Mouse (Mus musculus) liver, embryonic 16.5 days (tissue): ENCODE data around the gene Grin2b. TPM values are rescaled to one million over a fixed set of nuclear protein-coding genes. Genes with fewer than 3 reads are reported as not detected.

Source experiments
- ATAC-seq: fragments of 200-750 bp; cut with Nextera tagmentation; 2 replicates; pipeline ENCODE4 v1.8.0; 2017; ENCODE audit warnings: low read depth, mild to moderate bottlenecking, moderate number of reproducible peaks, moderate library complexity
- H3K27ac ChIP-seq: fragments of 300-500 bp; sonication (generic); 2 replicates; pipeline ENCODE4 v1.5.1; 2014; ENCODE audit warnings: mild to moderate bottlenecking, low read length
- H3K27me3 ChIP-seq: fragments of 300-500 bp; sonication (generic); 2 replicates; pipeline ENCODE4 v1.6.1; 2014; ENCODE audit warnings: low read depth, low read length, mixed read lengths; ENCODE audit not compliant: control insufficient read depth, insufficient read depth
- H3K36me3 ChIP-seq: fragments of 300-500 bp; sonication (generic); 2 replicates; pipeline ENCODE4 v1.6.1; 2014; ENCODE audit warnings: mild to moderate bottlenecking; ENCODE audit not compliant: control insufficient read depth, insufficient read depth
- H3K4me1 ChIP-seq: fragments of 300-500 bp; sonication (generic); 2 replicates; pipeline ENCODE4 v1.6.1; 2014; ENCODE audit warnings: low read depth, low read length, mixed read lengths; ENCODE audit not compliant: control insufficient read depth
- H3K4me2 ChIP-seq: fragments of 300-500 bp; sonication (generic); 2 replicates; pipeline ENCODE4 v1.6.1; 2014; ENCODE audit warnings: low read depth, low read length, mixed read lengths
- H3K4me3 ChIP-seq: fragments of 300-500 bp; sonication (generic); 2 replicates; pipeline ENCODE4 v1.5.1; 2014; ENCODE audit warnings: low read depth, mild to moderate bottlenecking, low read length
- H3K9ac ChIP-seq: fragments of 300-500 bp; sonication (generic); 2 replicates; pipeline ENCODE4 v1.6.1; 2014; ENCODE audit warnings: low read depth, low read length
- H3K9me3 ChIP-seq: fragments of 300-500 bp; sonication (generic); replicated peaks from 2 replicates; pipeline ENCODE4 v1.6.1; 2016; ENCODE audit warnings: low read length; ENCODE audit not compliant: control insufficient read depth
- WGBS: fragments of 180-500 bp; shearing (Covaris S2); extraction: QIAGEN DNeasy Blood & Tissue Kit; methylation state at CpG from one replicate; pipeline ENCODE4 v1.1.7; 2014; ENCODE audit not compliant: insufficient replicate concordance; 5-methylcytosine and 5-hydroxymethylcytosine counted together
- polyA plus RNA-seq: library from polyadenylated mRNA; unstranded; fragments of >200 nt; fragmentation: Nextera tagmentation; extraction: Ambion mirVana; gene quantifications from 2 replicates; pipeline ENCODE4 v1.2.1, GENCODE M21; 2015

The Grin2b gene
- polyA plus RNA-seq, 1 experiment from 2014 or later = not detected

DNA sequence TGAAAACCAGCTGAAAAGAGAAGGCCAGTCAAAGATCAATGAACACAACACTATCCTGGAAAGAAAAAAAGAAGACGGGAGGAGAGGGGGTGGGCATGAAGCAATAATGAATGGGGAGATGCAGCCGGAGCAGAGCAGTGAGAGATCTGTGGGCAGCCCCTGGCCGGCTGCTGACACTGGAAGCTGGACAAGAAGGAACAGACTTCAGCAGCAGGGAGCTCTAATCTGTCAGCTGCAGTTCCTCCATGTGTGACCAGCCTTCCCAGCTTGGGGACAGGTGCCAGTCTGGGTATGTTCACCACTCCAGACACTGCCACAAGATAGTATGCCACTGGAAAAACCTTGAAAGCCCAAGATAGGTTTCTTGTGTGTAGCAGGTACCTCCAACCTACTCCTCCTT is 261.2 kb downstream of the Grin2b start:
- no peaks in the 10 kb centered on the region for H3K36me3 ChIP-seq
- no peak overlapping the region for H3K9ac ChIP-seq
- ATAC-seq = no peak
- H3K4me2 ChIP-seq = no peak overlapping the region
- H3K9me3 ChIP-seq = no peaks in the 10 kb centered on the region
- WGBS = 56% methylated on average over 3 of the region's 3 CpGs
- no peaks in the 10 kb centered on the region for H3K27me3 ChIP-seq
- no peaks in the 10 kb centered on the region for H3K4me1 ChIP-seq
- H3K27ac ChIP-seq = no peak overlapping the region
- no peak overlapping the region for H3K4me3 ChIP-seq

DNA sequence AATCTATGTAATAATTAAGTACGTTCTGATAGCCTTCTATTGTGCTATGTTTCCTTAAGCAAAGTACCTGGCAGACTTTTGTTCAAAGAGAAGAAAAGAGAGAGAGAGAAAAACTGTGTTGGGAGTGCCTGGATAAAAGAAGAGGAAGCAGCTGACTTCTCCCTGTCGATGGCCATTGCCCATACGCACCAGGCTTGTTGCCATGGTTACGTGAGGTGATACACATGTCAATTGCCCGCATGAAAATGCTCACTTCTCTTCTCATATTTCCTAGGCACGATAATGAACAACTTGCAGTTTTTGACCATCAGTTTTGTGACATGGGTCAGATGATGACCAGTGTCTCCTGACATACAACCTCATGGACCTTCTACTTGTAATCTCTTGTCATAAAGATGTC is 262.2 kb downstream of the Grin2b start:
- no peak for ATAC-seq
- WGBS = 60% methylated on average over 6 of the region's 6 CpGs
- no peak overlapping the region for H3K4me2 ChIP-seq

DNA sequence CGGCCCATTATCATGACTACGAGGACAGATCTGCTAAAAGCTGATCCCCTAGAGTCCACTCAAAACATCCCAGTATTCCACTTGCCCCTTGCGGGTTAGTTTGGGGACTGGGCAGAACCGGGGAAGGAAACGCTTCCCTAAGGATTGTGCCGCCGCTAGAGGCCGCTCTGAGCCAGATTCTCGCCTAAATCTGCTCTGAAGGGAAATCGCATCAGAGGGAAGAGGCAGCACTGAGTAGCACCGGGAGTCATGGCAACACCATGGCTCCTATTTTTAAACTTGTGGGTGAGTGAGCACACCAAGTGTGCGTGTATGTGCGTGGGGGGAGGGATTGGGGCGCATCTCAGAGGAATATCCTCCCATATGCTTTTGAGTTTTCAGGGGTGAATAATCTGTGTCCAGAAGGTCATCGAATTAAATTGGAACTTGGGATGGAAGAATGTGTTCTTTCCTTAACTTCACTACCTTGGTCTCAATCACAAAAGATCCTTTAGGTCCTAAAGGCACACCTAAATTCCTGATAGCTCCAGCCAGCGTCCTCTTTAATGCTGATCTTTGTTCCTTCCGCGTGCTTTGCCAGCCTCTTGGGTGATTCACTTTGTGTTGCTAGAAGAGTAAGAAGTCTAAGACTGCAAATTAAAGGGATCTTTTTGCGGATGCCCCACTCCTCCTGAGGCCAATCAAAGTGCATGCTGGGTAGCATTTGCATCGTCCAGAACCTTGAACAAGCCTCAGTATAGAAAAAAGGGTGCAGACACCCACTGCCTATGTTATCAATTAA is 265.6 kb downstream of the Grin2b start:
- Histone ChIP-seq H3K36me3 (no peaks in the 10 kb centered on the region), H3K9ac (no peak overlapping the region), H3K9me3 (no peaks in the 10 kb centered on the region), H3K4me3 (no peak overlapping the region), H3K27me3 (no peaks in the 10 kb centered on the region), H3K4me1 (no peaks in the 10 kb centered on the region), H3K4me2 (no peak overlapping the region), H3K27ac (no peak overlapping the region)
- WGBS = 19% methylated on average over 20 of the region's 20 CpGs
- ATAC-seq = no peak

More for the DNA sequence above, 262.2 kb downstream of the Grin2b start:
- Histone ChIP-seq H3K4me1 (no peaks in the 10 kb centered on the region), H3K27me3 (no peaks in the 10 kb centered on the region), H3K36me3 (no peaks in the 10 kb centered on the region), H3K27ac (no peak overlapping the region), H3K9me3 (no peaks in the 10 kb centered on the region), H3K9ac (no peak overlapping the region), H3K4me3 (no peak overlapping the region)

DNA sequence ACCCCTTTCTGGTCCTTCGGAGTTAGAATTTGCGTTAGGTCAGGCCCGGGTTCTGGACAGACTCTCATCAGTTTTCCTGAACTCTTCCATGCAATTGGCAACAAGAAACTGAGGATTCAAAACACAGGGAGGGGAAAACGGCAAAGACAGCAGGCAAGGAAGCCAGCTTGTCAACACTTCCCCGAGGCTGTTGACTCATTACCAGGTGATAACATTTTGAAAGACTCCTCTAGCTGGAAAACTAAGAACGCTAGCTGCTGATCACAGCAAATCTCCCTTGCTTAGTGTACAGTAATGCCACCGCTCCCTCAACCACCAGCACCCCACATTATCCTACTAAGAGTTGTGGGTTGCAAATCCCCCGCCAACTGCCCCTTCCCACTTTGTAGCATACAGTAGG is 266.2 kb downstream of the Grin2b start:
- Histone ChIP-seq H3K27me3 (no peaks in the 10 kb centered on the region), H3K4me3 (no peak overlapping the region), H3K9me3 (no peaks in the 10 kb centered on the region), H3K27ac (no peak overlapping the region), H3K4me2 (no peak overlapping the region), H3K4me1 (no peaks in the 10 kb centered on the region), H3K9ac (no peak overlapping the region), H3K36me3 (no peaks in the 10 kb centered on the region)
- no peak for ATAC-seq
- 55% methylated on average over 8 of the region's 8 CpGs for WGBS

DNA sequence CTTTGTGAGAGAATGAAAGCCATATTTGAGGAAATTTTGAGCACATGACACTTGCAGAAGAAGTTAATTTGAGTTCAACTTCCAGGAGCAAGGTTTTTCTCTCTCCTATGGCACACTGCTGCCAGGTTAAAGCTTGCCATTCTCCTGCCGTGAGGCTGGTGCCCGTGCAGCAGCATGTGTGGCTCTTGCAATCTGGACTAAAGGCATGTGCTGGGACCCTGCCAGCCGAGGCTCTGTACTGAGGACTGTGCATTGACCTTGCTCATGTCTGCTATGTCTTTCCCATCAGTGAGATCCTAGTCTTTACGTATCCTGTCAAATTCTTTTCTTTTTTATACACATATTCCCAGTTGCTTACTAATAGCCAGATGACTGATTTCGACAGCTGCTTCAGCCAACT is 268.9 kb downstream of the Grin2b start:
- ATAC-seq = no peak
- Histone ChIP-seq H3K9me3 (no peaks in the 10 kb centered on the region), H3K4me1 (no peaks in the 10 kb centered on the region), H3K27me3 (no peaks in the 10 kb centered on the region), H3K4me2 (no peak overlapping the region), H3K27ac (no peak overlapping the region), H3K9ac (no peak overlapping the region), H3K4me3 (no peak overlapping the region), H3K36me3 (no peaks in the 10 kb centered on the region)
- 57% methylated on average over 5 of the region's 5 CpGs for WGBS

DNA sequence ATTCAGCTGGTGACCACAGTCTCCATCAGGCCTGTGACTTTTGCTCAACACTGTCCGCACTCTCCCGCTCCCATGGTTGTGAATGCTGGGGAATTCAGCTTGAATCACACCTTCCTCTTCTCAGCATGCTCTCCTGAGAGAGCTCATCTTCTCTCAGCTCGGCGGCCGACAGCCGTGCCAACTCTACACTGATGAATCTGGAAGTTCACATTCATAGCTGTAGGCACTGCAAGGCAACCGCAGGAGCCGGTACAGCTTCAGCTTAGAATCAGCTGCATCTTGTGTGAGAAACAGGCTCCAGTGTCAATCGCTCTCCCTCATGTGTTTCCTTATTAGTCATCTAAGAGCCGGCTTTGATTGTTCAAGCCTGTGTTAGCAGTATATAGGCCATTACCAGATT is 272.9 kb downstream of the Grin2b start:
- Histone ChIP-seq H3K27me3 (no peaks in the 10 kb centered on the region), H3K9ac (no peak overlapping the region), H3K4me1 (no peaks in the 10 kb centered on the region), H3K4me3 (no peak overlapping the region), H3K27ac (no peak overlapping the region), H3K4me2 (no peak overlapping the region), H3K9me3 (no peaks in the 10 kb centered on the region), H3K36me3 (no peaks in the 10 kb centered on the region)
- 69% methylated on average over 10 of the region's 10 CpGs for WGBS
- no peak for ATAC-seq

DNA sequence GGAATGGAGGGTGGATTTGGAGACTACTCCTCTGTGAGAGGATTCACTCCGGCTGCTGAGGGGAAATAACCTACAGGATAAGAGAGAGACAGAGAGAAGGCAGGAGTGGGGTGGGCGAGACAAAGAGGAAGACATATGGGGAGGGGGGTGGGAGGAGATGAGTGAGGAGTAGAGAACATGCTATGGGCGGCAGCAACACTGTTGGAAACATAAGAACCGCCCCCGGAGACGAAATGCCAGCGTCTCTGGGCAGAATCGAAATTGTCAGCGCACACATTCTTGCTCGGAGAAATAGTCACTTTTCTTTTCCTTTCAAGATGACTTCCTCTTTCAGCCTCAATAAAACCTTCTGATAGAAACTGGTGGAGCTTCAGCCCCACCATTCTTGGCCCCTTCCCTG is 274.1 kb downstream of the Grin2b start:
- no peak for ATAC-seq
- no peaks in the 10 kb centered on the region for H3K36me3 ChIP-seq
- WGBS = 51% methylated on average over 10 of the region's 10 CpGs
- H3K9ac ChIP-seq = no peak overlapping the region
- H3K9me3 ChIP-seq = no peaks in the 10 kb centered on the region
- H3K4me3 ChIP-seq = no peak overlapping the region
- H3K4me2 ChIP-seq = no peak overlapping the region
- H3K4me1 ChIP-seq = no peaks in the 10 kb centered on the region
- no peak overlapping the region for H3K27ac ChIP-seq
- no peaks in the 10 kb centered on the region for H3K27me3 ChIP-seq

DNA sequence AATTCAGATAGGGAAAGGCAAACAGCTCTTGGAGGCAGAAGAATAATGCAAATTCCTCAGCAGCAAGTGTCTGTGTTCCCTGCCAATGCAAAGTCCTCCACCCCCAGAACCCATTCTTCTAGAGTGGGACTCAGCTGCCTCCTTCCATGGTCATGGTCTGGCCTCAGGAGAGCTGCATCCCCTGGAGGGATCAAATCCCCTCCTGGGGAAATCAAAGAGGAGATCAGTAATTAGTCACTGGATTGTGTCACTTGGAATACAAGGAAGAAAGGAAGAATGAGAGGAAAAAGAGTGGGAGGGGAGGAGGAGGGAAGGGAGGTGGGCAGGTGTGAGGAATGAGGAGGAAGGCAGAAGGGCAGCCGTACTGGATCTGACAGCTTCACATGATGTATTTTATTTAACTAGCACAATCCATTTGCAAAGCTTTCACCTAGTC is 278.5 kb downstream of the Grin2b start:
- H3K9ac ChIP-seq = no peak overlapping the region

DNA sequence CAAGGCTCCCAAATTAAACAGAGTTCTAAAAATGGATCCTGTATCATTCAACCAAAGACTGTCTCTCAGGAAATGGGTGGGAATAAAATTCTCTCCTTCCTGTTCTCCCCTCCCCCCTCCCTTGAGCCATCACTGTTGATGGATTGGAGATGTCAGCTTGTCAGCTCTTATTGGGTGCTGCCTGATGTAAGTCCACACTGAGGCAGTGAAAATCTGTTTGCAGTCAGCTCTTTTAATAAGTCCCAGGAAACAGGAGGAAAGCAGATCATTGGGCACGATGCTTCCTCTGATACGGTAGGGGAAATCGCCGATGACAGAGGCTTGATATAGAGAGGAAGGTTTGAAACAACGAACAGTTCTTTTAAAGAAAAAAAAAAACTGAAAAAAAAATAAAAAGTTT is 290.7 kb downstream of the Grin2b start:
- no peaks in the 10 kb centered on the region for H3K9me3 ChIP-seq
- H3K4me1 ChIP-seq = no peaks in the 10 kb centered on the region
- no peaks in the 10 kb centered on the region for H3K36me3 ChIP-seq
- H3K9ac ChIP-seq = no peak overlapping the region
- H3K27me3 ChIP-seq = no peaks in the 10 kb centered on the region
- no peak overlapping the region for H3K4me3 ChIP-seq
- no peak overlapping the region for H3K4me2 ChIP-seq
- H3K27ac ChIP-seq = no peak overlapping the region
- ATAC-seq = no peak
- WGBS = 56% methylated on average over 5 of the region's 5 CpGs

More for the DNA sequence above, 278.5 kb downstream of the Grin2b start:
- H3K27ac ChIP-seq = no peak overlapping the region
- no peaks in the 10 kb centered on the region for H3K9me3 ChIP-seq
- H3K4me1 ChIP-seq = no peaks in the 10 kb centered on the region
- 45% methylated on average over 1 of the region's 1 CpGs for WGBS
- no peaks in the 10 kb centered on the region for H3K36me3 ChIP-seq
- H3K4me2 ChIP-seq = no peak overlapping the region
- no peak overlapping the region for H3K4me3 ChIP-seq
- no peak for ATAC-seq
- no peaks in the 10 kb centered on the region for H3K27me3 ChIP-seq
